Mouse (Mus musculus): ENCODE results near the gene Pde6b.

The Pde6b gene

DNA sequence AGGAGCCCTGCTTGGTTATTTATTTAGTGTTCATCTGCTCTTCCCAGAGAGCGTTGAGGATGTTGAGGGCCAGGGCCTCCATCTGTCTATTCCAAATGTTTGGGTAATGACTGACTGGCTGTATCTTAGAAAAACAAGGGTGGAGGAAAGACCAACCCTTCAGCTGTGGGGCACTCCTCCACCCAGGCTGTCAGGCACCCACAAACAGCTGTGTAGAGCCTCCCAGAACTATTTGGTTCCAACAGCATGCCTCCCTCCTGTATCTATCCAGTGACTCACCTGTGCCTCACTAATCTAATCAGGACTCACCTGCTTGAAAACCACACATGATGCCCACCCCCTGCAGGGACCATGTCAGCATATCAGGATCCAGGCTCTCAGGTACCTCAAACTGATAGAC is 64.2 kb downstream of the Pde6b start:
- in situ Hi-C loops (cut with MboI; ENCODE audit: low pct_unique_long_range_greater_than_20kb in 1 of 2, low sequenced_read_pairs in 2 of 2, unreplicated experiment in 1 of 2): no loop called here

DNA sequence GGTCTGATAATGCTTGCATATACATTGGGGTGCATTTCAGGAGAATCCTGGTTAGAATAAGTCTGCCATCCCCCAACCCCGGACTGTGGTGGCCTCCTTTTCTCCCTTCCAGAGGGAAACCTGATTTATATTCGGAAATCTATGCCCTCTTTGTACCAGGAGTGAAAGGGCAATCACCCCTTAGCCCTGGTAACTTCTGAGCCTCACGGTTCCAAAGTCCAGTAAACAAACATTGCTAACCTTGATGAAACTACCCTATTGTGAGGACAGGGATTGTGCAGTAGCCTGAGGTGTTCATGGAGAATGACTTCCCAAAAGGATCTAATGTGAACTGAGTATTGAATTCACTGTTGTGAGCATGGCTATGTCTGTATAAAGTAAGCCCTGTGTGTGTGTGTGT is 65.9 kb downstream of the Pde6b start:
- in situ Hi-C loops (cut with MboI; ENCODE audit: low pct_unique_long_range_greater_than_20kb in 1 of 2, low sequenced_read_pairs in 2 of 2, unreplicated experiment in 1 of 2): no loop called here

DNA sequence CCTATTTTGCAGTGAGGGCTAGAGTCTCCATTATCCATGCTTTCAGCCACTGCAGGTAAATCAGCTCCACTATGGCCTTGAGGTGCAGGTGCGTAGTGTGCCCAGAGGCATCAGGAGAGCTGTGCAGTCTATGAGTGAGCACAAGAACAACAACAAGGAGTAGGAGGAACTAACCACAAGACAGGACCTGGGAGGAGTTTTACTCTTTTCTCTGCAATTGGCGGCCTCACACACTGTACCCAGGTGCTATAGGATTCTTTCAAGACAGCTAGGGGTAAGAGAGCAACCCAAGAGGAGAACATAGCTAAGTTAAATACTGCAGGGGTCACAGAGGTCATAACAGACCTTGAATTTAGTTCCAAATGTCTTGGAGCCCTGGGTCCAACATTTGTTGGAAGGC is 70.5 kb downstream of the Pde6b start:
- in situ Hi-C loops (cut with MboI; ENCODE audit: low pct_unique_long_range_greater_than_20kb in 1 of 2, low sequenced_read_pairs in 2 of 2, unreplicated experiment in 1 of 2): no loop called here

DNA sequence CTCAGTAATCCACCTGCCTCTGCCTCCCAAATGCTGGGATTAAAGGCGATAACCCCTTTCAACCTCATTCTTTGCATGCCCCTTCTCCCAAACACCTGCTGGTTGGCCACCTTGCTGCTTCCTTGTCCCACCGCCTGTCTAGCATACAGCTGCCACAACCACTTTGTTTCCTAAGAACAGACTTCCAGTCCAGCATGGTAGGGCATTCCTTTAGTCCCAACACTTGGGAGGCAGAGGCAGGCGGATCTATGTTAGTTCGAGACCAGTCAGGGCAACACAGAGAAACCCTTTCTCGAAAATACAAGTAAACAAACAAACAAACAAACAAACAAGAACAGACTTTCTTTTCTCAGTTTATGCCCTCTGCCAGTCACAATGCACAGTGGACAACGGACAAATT is 72.3 kb downstream of the Pde6b start:
- in situ Hi-C loops (cut with MboI; ENCODE audit: low pct_unique_long_range_greater_than_20kb in 1 of 2, low sequenced_read_pairs in 2 of 2, unreplicated experiment in 1 of 2): no loop called here

DNA sequence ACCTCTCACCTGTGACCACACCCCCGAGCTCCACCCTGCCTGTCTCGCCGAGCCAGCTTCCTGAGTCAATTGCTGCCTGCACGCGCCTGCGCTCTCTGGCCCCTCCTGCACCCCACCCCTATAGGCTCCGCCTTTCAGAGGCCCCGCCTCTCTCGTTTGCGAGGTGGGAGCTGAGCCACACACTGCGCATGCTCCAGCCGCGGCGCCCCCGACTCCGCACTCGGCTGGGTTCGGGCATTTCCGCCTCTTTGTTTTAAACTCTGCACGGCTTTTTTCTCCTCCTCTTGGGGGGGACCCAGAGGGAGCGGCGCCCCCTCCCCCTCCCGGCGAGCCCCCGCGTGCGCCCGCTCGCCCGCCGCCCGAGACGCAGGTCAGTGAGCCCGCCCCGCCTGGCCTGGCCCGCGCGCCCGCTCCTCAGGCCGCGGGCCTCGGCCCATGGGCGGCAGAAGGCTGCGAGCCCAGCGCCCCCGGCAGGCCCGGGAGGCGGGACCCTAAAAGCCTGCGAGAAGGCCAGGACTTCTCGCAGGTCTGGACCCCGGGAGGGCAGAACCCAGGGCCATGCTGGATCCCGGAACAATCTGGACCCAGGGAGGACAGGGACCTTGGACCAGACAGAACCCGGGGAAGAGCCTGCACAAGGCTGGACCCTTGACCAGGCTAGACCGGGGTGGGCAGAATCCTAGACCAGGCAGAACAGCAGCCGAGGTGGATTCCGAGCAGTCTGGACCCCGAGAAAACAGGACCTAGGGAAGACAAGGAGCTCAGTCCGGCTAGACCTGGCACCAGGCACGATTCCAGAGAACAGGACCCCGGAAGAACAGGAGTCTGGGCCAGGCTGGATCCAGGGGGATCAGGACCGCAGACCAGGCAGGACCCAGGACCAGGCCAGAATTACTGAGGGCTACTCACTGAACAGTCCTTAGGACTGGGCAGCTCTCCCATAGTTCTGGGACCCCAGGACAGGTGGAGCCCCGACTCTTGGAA is 73.2 kb downstream of the Pde6b start, which contains the start of gene Pcgf3:
Gene Pcgf3, plus strand, starts transcription at position 151 of the 984 bp plus-strand sequence.
- in situ Hi-C loops (cut with MboI; ENCODE audit: low pct_unique_long_range_greater_than_20kb in 1 of 2, low sequenced_read_pairs in 2 of 2, unreplicated experiment in 1 of 2): no loop called here

DNA sequence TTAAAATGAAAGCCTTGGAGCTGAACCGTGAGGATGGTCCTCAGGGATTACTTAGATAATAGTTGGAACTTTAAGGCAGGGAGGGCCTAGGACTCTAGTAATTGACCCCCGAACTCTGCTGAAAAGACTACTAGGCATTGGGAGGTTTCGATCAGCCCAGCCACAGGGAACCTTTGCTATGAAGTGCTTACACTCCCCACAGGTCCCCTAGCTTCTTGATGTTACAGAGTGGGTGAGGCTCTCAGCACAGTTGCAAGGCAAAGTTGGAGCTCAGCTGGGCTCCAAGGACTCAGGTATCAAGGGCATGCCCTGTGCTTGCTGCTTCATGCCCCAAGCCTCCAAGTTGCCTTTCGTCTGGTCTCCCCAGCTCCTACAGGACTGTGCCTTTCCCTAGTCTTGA is 74.3 kb downstream of the Pde6b start:
- in situ Hi-C loops (cut with MboI; ENCODE audit: low pct_unique_long_range_greater_than_20kb in 1 of 2, low sequenced_read_pairs in 2 of 2, unreplicated experiment in 1 of 2): no loop called here

DNA sequence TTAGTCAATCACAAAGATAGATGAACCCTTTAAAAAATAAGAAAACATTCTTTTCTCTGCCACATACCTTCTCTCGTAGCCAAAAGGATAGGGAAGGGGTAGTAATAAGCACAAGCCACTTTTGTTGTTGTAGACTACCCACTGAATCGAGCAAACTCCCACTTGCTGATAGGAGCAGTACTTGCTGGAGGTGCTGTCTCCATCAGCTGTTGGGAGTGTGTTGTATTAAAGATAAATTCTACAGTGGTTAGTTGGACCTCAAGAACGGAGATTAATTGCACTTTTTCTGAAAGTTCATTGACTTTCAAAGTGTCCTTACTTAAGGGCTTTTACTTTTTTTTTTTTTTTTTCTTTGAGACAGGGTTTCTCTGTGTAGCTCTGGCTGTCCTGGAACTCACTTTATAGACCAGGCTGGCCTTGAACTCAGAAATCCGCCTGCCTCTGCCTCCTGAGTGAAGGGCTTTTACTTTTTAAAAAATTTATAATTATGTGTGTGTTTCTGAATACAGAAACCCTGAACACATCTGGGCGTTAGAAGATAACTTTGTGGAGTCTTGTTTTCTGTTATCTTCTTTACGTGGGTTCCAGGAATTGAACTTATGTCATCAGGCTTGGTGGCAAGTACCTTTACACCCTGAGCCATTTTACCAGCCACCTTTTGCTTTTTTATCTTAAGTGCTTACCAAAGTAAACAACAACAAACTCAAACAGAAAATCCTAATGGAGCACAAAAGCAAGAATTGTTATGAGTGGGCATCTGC is 77.1 kb downstream of the Pde6b start:
- in situ Hi-C loops (cut with MboI; ENCODE audit: low pct_unique_long_range_greater_than_20kb in 1 of 2, low sequenced_read_pairs in 2 of 2, unreplicated experiment in 1 of 2): no loop called here

DNA sequence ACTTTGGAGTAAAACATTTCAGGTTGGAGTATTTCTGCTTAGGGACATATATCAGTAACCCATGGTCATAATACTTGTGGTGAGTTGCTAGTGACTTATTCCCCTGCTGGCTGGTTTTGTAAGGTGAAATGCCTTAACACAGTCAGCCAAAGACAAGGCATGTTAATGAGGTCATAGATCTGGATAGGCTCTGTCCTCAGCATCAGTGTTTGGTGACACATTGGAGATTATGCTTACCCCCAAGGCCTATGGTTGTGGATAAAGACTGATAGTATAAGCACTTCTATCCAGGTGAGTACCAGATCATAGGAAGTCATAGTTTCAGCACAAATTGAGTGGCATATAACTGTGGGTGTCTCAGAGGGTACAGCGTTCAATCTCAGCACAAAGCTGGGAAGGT is 78.5 kb downstream of the Pde6b start:
- in situ Hi-C loops (cut with MboI; ENCODE audit: low pct_unique_long_range_greater_than_20kb in 1 of 2, low sequenced_read_pairs in 2 of 2, unreplicated experiment in 1 of 2): no loop called here

DNA sequence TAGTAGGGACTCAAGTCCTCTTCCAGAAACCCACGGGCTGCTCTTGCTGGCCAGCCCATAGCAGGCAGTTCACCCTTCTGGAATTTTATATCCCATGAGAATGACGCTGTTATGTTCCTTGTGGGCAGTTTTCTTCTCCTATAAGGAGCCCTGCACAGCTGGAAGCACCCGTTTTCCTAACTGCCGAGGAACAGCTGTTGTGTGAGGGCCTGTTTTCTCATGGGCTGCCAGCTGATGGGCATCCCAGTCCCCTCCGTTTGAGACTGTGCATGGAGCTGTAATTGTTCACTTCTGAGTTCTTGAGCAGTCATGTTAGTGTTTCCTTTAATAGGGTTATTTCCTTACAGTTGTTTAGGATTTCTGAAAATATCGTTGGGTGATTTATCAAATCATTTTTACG is 81.4 kb downstream of the Pde6b start:
- in situ Hi-C loops (cut with MboI; ENCODE audit: low pct_unique_long_range_greater_than_20kb in 1 of 2, low sequenced_read_pairs in 2 of 2, unreplicated experiment in 1 of 2): no loop called here

DNA sequence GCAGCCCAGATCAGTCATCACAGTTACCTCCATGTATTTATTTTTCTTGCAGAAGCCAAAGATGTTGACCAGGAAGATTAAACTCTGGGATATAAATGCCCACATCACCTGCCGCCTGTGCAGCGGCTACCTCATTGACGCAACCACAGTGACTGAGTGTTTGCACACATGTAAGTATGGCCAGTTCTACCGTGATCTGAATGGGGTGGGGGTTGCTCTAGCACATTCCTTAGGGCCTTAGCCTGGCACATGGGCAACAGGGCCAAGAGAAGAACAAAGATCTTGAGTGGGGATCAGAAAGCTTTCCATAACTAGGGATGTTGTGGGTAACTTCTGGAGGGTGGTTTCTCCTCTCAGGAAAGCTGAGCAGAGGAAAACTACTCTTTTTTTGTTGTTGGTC is 85.5 kb downstream of the Pde6b start:
- in situ Hi-C loops (cut with MboI; ENCODE audit: low pct_unique_long_range_greater_than_20kb in 1 of 2, low sequenced_read_pairs in 2 of 2, unreplicated experiment in 1 of 2): no loop called here

DNA sequence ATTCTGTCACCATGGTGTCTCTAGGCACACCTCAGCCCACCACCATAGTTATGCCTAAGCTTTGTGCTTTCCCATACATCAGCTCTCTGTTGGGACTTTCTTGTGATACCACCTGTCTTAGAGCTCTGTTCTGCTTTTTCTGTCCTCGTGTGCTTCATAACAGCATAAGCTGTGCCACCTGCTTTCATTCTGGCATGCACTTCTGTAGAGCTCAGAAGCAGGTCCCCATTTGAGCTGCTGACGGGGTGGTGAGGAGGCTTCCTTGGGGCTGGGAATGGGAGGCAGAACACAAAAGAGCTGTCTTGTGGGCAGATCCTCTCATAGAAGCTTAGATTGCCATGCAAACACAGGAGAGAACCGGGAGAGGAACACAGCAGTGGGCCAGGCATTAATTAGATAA is 87.8 kb downstream of the Pde6b start:
- in situ Hi-C loops (cut with MboI; ENCODE audit: low pct_unique_long_range_greater_than_20kb in 1 of 2, low sequenced_read_pairs in 2 of 2, unreplicated experiment in 1 of 2): no loop called here
